ENCODE assay signal across 9 mouse cellular contexts in genomic region chr10:121642054-121642947, GRCm38 (mm10). TPM values are rescaled to one million over a fixed set of nuclear protein-coding genes. Genes with fewer than 3 reads are reported as not detected.
DNase-seq lines count a peak whose midpoint lies in the region; ATAC-seq and TF ChIP-seq lines count a peak whose summit lies in the region.
"Had no signal": no experiment of that assay in that cellular context is flagged by ENCODE, and none has a peak within 500 bp of the region (broad histone marks: within the 10 kb centered on the region; RNA-seq: fewer than 3 reads in every experiment).

No protein-coding gene starts in this region.

- H3K4me3 ChIP-seq in testis, adult 2 months (ENCODE audit: control insufficient read depth, low read depth, low read length) = peak overlapping the region; percentile 81
- peak overlapping the region; percentile 62 for H3K4me3 ChIP-seq in limb, embryonic 13.5 days
- H3K4me3 ChIP-seq in neural tube, embryonic 13.5 days = peak overlapping the region; percentile 47

- DNase-seq in adrenal gland, postnatal 14 days = peak; percentile 20
- DNase-seq in adrenal gland, adult 18-20 months (ENCODE audit: low spot score in 2 of 2) = no peak
- no peak for DNase-seq in testis, postnatal 10 days (ENCODE audit: low spot score)
- DNase-seq in urinary bladder, postnatal 10 days (ENCODE audit: low spot score) = no peak
- no peak for DNase-seq in frontal cortex, postnatal 14 days (ENCODE audit: low spot score in 2 of 2)

- no peak; the same call in 1 of the 2 replicates for TF ChIP-seq POLR2A in testis, adult 2 months (IDR thresholded peaks at IDR 0.05; ENCODE audit: control insufficient read depth, low read depth, low read length)

- peak overlapping the region; percentile 63 for H3K9ac ChIP-seq in limb, embryonic 13.5 days
- peak overlapping the region; percentile 59 for H3K9ac ChIP-seq in neural tube, embryonic 13.5 days

- no peak overlapping the region for H3K27ac ChIP-seq in testis, adult 2 months (ENCODE audit: control insufficient read depth, insufficient read depth, low read depth, low read length)
- H3K27ac ChIP-seq in limb, embryonic 13.5 days = no peak overlapping the region
- H3K27ac ChIP-seq in neural tube, embryonic 13.5 days (replicated peaks) = no peak overlapping the region

- no peak for ATAC-seq in limb, embryonic 13.5 days (ENCODE audit: low FRiP score, low read depth)
- no peak for ATAC-seq in neural tube, embryonic 13.5 days (ENCODE audit: low read depth)

- no peaks in the 10 kb centered on the region for H3K36me3 ChIP-seq in testis, adult 2 months (ENCODE audit: control insufficient read depth, insufficient read depth, low read length)
- no peaks in the 10 kb centered on the region for H3K36me3 ChIP-seq in limb, embryonic 13.5 days
- H3K36me3 ChIP-seq in neural tube, embryonic 13.5 days = no peaks in the 10 kb centered on the region

- no peaks in the 10 kb centered on the region for H3K9me3 ChIP-seq in limb, embryonic 13.5 days
- no peaks in the 10 kb centered on the region for H3K9me3 ChIP-seq in neural tube, embryonic 13.5 days

- peaks cover 7% of the 10 kb centered on the region for H3K4me1 ChIP-seq in testis, adult 2 months (ENCODE audit: control insufficient read depth, insufficient read depth, low read length)
- H3K4me1 ChIP-seq in limb, embryonic 13.5 days = peaks cover 18% of the 10 kb centered on the region
- H3K4me1 ChIP-seq in neural tube, embryonic 13.5 days (replicated peaks) = peaks cover 19% of the 10 kb centered on the region

- peak overlapping the region; percentile 98 for H3K4me2 ChIP-seq in limb, embryonic 13.5 days (replicated peaks)
- H3K4me2 ChIP-seq in neural tube, embryonic 13.5 days = peak overlapping the region; percentile 88

- WGBS in limb, embryonic 13.5 days = 3% methylated on average over 28 of the region's 28 CpGs
- WGBS in neural tube, embryonic 13.5 days = 5% methylated on average over 28 of the region's 28 CpGs

- TF ChIP-seq CTCF in testis, adult 2 months (IDR thresholded peaks at IDR 0.05; ENCODE audit: control insufficient read depth, insufficient read depth, insufficient replicate concordance, low read depth, low read length) = no peak

- peaks cover 4% of the 10 kb centered on the region for H3K27me3 ChIP-seq in testis, adult 2 months (ENCODE audit: control insufficient read depth, insufficient read depth, low read length)
- peaks cover 13% of the 10 kb centered on the region for H3K27me3 ChIP-seq in limb, embryonic 13.5 days
- peaks cover 48% of the 10 kb centered on the region for H3K27me3 ChIP-seq in neural tube, embryonic 13.5 days

RNA-seq across cellular contexts. Expression of gene D930020B18Rik, which starts 0.9 kb away (rescaled TPM):
- not detected in 2 replicates for total RNA-seq in adrenal gland, postnatal 14 days (2021)
- total RNA-seq in adrenal gland, adult 18-20 months (2021) = not detected
- 2.3 and 2.8 TPM in 2 replicates for polyA plus RNA-seq in testis, adult 2 months (2012; rRNA removed)
- 1.2 TPM in 2 replicates for polyA plus RNA-seq in limb, embryonic 13.5 days (2015; fragmentation: Nextera tagmentation; extraction: Ambion mirVana)
- 0.20 TPM in 1 of 2 replicates, not detected in the other for polyA plus RNA-seq in neural tube, embryonic 13.5 days (2015; fragmentation: Nextera tagmentation; extraction: Ambion mirVana)
- total RNA-seq: hematopoietic stem cell, adult 5-6 weeks had no signal

RNA-seq across cellular contexts. Expression of gene Xpot, which starts 16.2 kb away (rescaled TPM):
- 53.6 and 56.4 TPM in 2 replicates for total RNA-seq in adrenal gland, postnatal 14 days (2021)
- total RNA-seq in adrenal gland, adult 18-20 months (2021) = 10 to 100 TPM; 53.8 to 73.0 TPM
- 42.4 and 43.9 TPM in 2 replicates for polyA plus RNA-seq in testis, adult 2 months (2012; rRNA removed)
- polyA plus RNA-seq in limb, embryonic 13.5 days (2015; fragmentation: Nextera tagmentation; extraction: Ambion mirVana) = 45.8 and 46.0 TPM in 2 replicates
- 26.3 and 36.0 TPM in 2 replicates for polyA plus RNA-seq in neural tube, embryonic 13.5 days (2015; fragmentation: Nextera tagmentation; extraction: Ambion mirVana)

RNA-seq across cellular contexts. Expression of gene Tbk1, which starts 55.7 kb away (rescaled TPM):
- total RNA-seq in adrenal gland, postnatal 14 days (2021) = 37.3 and 39.5 TPM in 2 replicates
- total RNA-seq in adrenal gland, adult 18-20 months (2021) = 10 to 100 TPM; 36.7 to 47.6 TPM
- polyA plus RNA-seq in testis, adult 2 months (2012; rRNA removed) = 6.0 and 7.0 TPM in 2 replicates
- 31.1 and 32.5 TPM in 2 replicates for polyA plus RNA-seq in limb, embryonic 13.5 days (2015; fragmentation: Nextera tagmentation; extraction: Ambion mirVana)
- 28.9 and 36.3 TPM in 2 replicates for polyA plus RNA-seq in neural tube, embryonic 13.5 days (2015; fragmentation: Nextera tagmentation; extraction: Ambion mirVana)
